Mouse (Mus musculus): ENCODE data around the gene Coq5. TPM values are rescaled to one million over a fixed set of nuclear protein-coding genes. Genes with fewer than 3 reads are reported as not detected.

Coq5 gene
- total and polyA plus RNA-seq, 2 experiments from 2014 or later = 41.7 to 45.2 TPM

DNA sequence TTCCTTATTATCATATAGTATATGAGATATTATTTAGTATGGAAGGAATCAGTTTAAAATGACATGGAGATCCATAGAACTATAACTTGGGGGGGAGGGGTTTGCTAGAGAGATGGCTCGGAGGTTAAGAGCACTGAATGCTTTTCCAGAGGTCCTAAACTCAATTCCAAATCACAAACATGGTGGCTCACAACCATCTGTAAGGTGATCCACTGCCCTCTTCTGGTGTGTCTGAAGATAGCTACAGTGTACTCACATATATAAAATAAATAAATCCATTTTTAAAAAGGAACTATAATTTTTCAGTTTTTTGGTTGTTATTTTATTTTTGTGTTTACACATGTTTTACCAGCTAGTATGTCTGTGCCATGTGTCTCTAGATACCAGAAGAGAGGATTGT lies 5.1 kb upstream of the Coq5 start:
- H3K9ac ChIP-seq = no peak overlapping the region
- ATAC-seq (no peak), DNase-seq (no peak)
- TF ChIP-seq CTCF (IDR thresholded peaks at IDR 0.05; ENCODE audit: low read depth) = peak; percentile 18; the same call in 1 of the 2 replicates
- no peak overlapping the region for H3K4me2 ChIP-seq (ENCODE audit: low read depth)
- no peak overlapping the region for H3K4me3 ChIP-seq (ENCODE audit: low read depth, low read length)
- H3K9me3 ChIP-seq (ENCODE audit: low read length) = no peaks in the 10 kb centered on the region
- no peak overlapping the region for H3K27ac ChIP-seq (ENCODE audit: low read depth, low read length)
- peaks cover 17% of the 10 kb centered on the region for H3K4me1 ChIP-seq (ENCODE audit: insufficient read depth)
- 65% methylated on average over 1 of the region's 1 CpGs for WGBS
- H3K27me3 ChIP-seq (ENCODE audit: insufficient read depth, low read length) = no peaks in the 10 kb centered on the region
- H3K36me3 ChIP-seq (ENCODE audit: insufficient read depth) = peaks cover 6% of the 10 kb centered on the region; the same call in 1 of the 2 replicates

DNA sequence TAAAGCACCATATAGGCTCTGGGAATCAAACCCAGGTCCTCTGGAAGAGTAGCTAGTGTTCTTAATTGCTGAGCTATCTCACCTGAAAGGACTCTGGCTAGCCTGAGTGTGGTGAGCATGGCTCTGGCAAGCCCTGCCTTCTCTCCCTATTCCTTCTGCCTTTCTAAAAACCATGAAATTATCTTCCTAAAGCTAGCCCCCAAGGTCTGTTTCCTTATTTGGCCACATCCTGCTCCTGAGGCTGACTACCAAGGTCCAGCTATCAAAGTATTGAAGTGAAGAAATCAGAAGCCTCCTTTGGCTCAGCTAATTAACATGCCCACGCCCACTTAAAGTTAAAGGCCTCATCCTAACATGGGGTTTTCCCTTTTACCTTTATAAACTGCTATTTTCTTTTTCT lies 4.7 kb upstream of the Coq5 start:
- no peak for DNase-seq
- H3K4me2 ChIP-seq (ENCODE audit: low read depth) = no peak overlapping the region
- peaks cover 1% of the 10 kb centered on the region; the same call in 1 of the 2 replicates for H3K36me3 ChIP-seq (ENCODE audit: insufficient read depth)
- 97% methylated on average over 1 of the region's 1 CpGs for WGBS
- H3K27me3 ChIP-seq (ENCODE audit: insufficient read depth, low read length) = no peaks in the 10 kb centered on the region
- no peak overlapping the region for H3K4me3 ChIP-seq (ENCODE audit: low read depth, low read length)
- ATAC-seq = no peak
- no peaks in the 10 kb centered on the region for H3K9me3 ChIP-seq (ENCODE audit: low read length)
- peaks cover 17% of the 10 kb centered on the region for H3K4me1 ChIP-seq (ENCODE audit: insufficient read depth)
- no peak overlapping the region for H3K9ac ChIP-seq
- H3K27ac ChIP-seq (ENCODE audit: low read depth, low read length) = no peak overlapping the region
- TF ChIP-seq CTCF (IDR thresholded peaks at IDR 0.05; ENCODE audit: low read depth) = no peak

DNA sequence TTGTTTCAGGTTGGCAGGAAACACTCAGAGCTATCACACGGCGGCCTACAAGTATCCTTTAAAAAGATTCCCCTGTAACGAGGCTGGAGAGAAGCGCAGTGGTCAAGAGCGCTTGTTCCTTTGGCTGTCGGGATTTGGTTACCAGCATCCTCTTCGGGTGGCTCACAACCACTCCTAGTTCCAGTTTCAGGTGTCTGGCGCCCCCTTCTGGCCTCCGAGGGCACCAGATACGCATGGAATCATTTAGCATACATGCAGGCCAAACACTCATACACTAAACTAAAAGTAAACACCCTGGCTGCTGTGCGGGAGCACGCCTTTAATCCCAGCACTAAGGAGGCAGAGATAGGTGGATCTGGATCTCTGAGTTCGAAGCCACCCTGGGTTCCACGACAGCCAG lies 3.5 kb upstream of the Coq5 start:
- ATAC-seq = no peak

GRCm38 (mm10) chr5:115278053-115278452 lies 1.4 kb upstream of the Coq5 start:
- ATAC-seq = no peak

More for the DNA sequence above, 3.5 kb upstream of the Coq5 start:
- no peaks in the 10 kb centered on the region for H3K36me3 ChIP-seq (ENCODE audit: insufficient read depth)
- WGBS = 36% methylated on average over 14 of the region's 14 CpGs
- DNase-seq = no peak
- H3K27ac ChIP-seq (ENCODE audit: low read depth, low read length) = no peak overlapping the region
- peaks cover 12% of the 10 kb centered on the region for H3K4me1 ChIP-seq (ENCODE audit: insufficient read depth)
- H3K27me3 ChIP-seq (ENCODE audit: insufficient read depth, low read length) = no peaks in the 10 kb centered on the region
- no peak overlapping the region for H3K9ac ChIP-seq
- no peak overlapping the region for H3K4me2 ChIP-seq (ENCODE audit: low read depth)
- H3K9me3 ChIP-seq (ENCODE audit: low read length) = no peaks in the 10 kb centered on the region
- H3K4me3 ChIP-seq (ENCODE audit: low read depth, low read length) = no peak overlapping the region
- peak; percentile 43; the same call in 1 of the 2 replicates for TF ChIP-seq CTCF (IDR thresholded peaks at IDR 0.05; ENCODE audit: low read depth)

GRCm38 (mm10) chr5:115278785-115279184 lies 681 bp upstream of the Coq5 start:
- H3K4me3 ChIP-seq (ENCODE audit: low read depth, low read length) = no peak overlapping the region
- DNase-seq = no peak
- H3K9me3 ChIP-seq (ENCODE audit: low read length) = no peaks in the 10 kb centered on the region
- H3K9ac ChIP-seq = no peak overlapping the region
- no peak for ATAC-seq
- H3K27me3 ChIP-seq (ENCODE audit: insufficient read depth, low read length) = no peaks in the 10 kb centered on the region
- no peak overlapping the region for H3K4me2 ChIP-seq (ENCODE audit: low read depth)
- H3K4me1 ChIP-seq (ENCODE audit: insufficient read depth) = peaks cover 5% of the 10 kb centered on the region; the same call in 1 of the 2 replicates
- TF ChIP-seq CTCF (IDR thresholded peaks at IDR 0.05; ENCODE audit: low read depth) = no peak
- peaks cover 5% of the 10 kb centered on the region; the same call in 1 of the 2 replicates for H3K36me3 ChIP-seq (ENCODE audit: insufficient read depth)
- WGBS = 58% methylated on average over 2 of the region's 2 CpGs
- no peak overlapping the region for H3K27ac ChIP-seq (ENCODE audit: low read depth, low read length)

More at GRCm38 (mm10) chr5:115278053-115278452, 1.4 kb upstream of the Coq5 start:
- H3K9me3 ChIP-seq (ENCODE audit: low read length) = no peaks in the 10 kb centered on the region
- peaks cover 8% of the 10 kb centered on the region for H3K4me1 ChIP-seq (ENCODE audit: insufficient read depth)
- WGBS = 85% methylated on average over 1 of the region's 1 CpGs
- no peak overlapping the region for H3K27ac ChIP-seq (ENCODE audit: low read depth, low read length)
- no peak overlapping the region for H3K9ac ChIP-seq
- H3K27me3 ChIP-seq (ENCODE audit: insufficient read depth, low read length) = no peaks in the 10 kb centered on the region
- TF ChIP-seq CTCF (IDR thresholded peaks at IDR 0.05; ENCODE audit: low read depth) = no peak
- no peak for DNase-seq
- no peaks in the 10 kb centered on the region for H3K36me3 ChIP-seq (ENCODE audit: insufficient read depth)
- H3K4me3 ChIP-seq (ENCODE audit: low read depth, low read length) = no peak overlapping the region
- no peak overlapping the region for H3K4me2 ChIP-seq (ENCODE audit: low read depth)

- WGBS = 8% methylated on average over 17 of the region's 17 CpGs
- DNase-seq = no peak
- Histone ChIP-seq H3K27ac (ENCODE audit: low read depth, low read length) (peak overlapping the region; percentile 45), H3K4me1 (ENCODE audit: insufficient read depth) (peaks cover 5% of the 10 kb centered on the region; the same call in 1 of the 2 replicates), H3K4me2 (ENCODE audit: low read depth) (peak overlapping the region; percentile 73), H3K9ac (peak overlapping the region; percentile 84), H3K36me3 (ENCODE audit: insufficient read depth) (peaks cover 15% of the 10 kb centered on the region), H3K4me3 (ENCODE audit: low read depth, low read length) (peak overlapping the region; percentile 85), H3K27me3 (ENCODE audit: insufficient read depth, low read length) (no peaks in the 10 kb centered on the region), H3K9me3 (ENCODE audit: low read length) (no peaks in the 10 kb centered on the region)
- no peak for TF ChIP-seq CTCF (IDR thresholded peaks at IDR 0.05; ENCODE audit: low read depth)
- ATAC-seq = peak; percentile 28; the same call in 1 of the 2 replicates
These were observed 703 bp downstream of the Coq5 start for GRCm38 (mm10) chr5:115280050-115280687.

GRCm38 (mm10) chr5:115284735-115285134 lies 5.3 kb downstream of the Coq5 start:
- Histone ChIP-seq H3K27me3 (ENCODE audit: insufficient read depth, low read length) (no peaks in the 10 kb centered on the region), H3K4me3 (ENCODE audit: low read depth, low read length) (no peak overlapping the region), H3K36me3 (ENCODE audit: insufficient read depth) (peaks cover 41% of the 10 kb centered on the region), H3K9ac (no peak overlapping the region), H3K4me1 (ENCODE audit: insufficient read depth) (peaks cover 5% of the 10 kb centered on the region; the same call in 1 of the 2 replicates), H3K4me2 (ENCODE audit: low read depth) (no peak overlapping the region), H3K9me3 (ENCODE audit: low read length) (no peaks in the 10 kb centered on the region), H3K27ac (ENCODE audit: low read depth, low read length) (no peak overlapping the region)
- WGBS = 93% methylated on average over 3 of the region's 3 CpGs
- TF ChIP-seq CTCF (IDR thresholded peaks at IDR 0.05; ENCODE audit: low read depth) = peak; percentile 37; the same call in 1 of the 2 replicates
- ATAC-seq = no peak
- no peak for DNase-seq
